Mouse (Mus musculus): Measurements from ENCODE around the gene Glrp1.

- TF ChIP-seq EP300 (IDR thresholded peaks at IDR 0.05; ENCODE audit: insufficient read depth, low read depth, low read length): no peak
- no peak for TF ChIP-seq CTCF (IDR thresholded peaks at IDR 0.05)
These were observed 19.7 kb downstream of the Glrp1 start for GRCm38 (mm10) chr1:88490164-88490563.
